Mouse (Mus musculus): ENCODE measurements around the gene Gm45837.

DNA sequence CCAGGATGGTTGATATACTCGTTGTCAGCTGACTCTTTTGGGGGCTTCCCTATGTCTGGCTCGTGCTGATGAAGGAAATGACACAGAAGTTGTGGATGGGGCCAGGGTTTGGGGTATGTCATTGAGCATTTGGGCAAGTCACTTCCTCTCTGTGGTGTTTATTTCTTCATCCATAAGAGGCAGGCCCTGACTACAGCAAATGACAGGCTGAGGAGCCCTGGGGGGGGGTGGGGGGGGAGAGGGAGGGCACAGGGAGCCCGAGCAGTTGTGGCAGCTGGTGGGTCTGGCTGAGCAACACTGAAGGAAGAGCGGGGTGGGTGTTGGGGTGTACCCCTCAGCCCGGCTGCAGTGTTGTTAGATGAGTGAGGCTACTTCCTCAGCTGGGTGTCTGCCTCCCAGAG is 47.9 kb upstream of the Gm45837 start:
- TF ChIP-seq CHD2 (IDR thresholded peaks at IDR 0.05; ENCODE audit: low read depth, low read length) = no peak
- TF ChIP-seq MAFK (IDR thresholded peaks at IDR 0.05; ENCODE audit: insufficient read depth, low read depth, low read length) = no peak
- no peak for TF ChIP-seq HCFC1 (IDR thresholded peaks at IDR 0.05; ENCODE audit: borderline replicate concordance, insufficient read depth, low read length)
- no peak for TF ChIP-seq ZC3H11A (IDR thresholded peaks at IDR 0.05; ENCODE audit: borderline replicate concordance, low read depth, low read length)

Measured in ES-E14 (cell line).